Mouse (Mus musculus) intestine, embryonic 16.5 days (tissue): ENCODE results near the gene Actr1b. TPM values are rescaled to one million over a fixed set of nuclear protein-coding genes. Genes with fewer than 3 reads are reported as not detected.

Source experiments
- ATAC-seq: fragments of 200-750 bp; cut with Nextera tagmentation; 2 replicates; pipeline ENCODE4 v1.8.0; 2017; ENCODE audit warnings: moderate TSS enrichment, moderate library complexity
- H3K27ac ChIP-seq: fragments of 300-500 bp; sonication (generic); 2 replicates; pipeline ENCODE4 v1.5.1; 2014; ENCODE audit warnings: mild to moderate bottlenecking, low read length
- H3K27me3 ChIP-seq: fragments of 300-500 bp; sonication (generic); replicated peaks from 2 replicates; pipeline ENCODE4 v1.6.1; 2014; ENCODE audit warnings: low read length, control low read depth, mixed read lengths; ENCODE audit not compliant: control insufficient read depth, insufficient read depth
- H3K36me3 ChIP-seq: fragments of 300-500 bp; sonication (generic); 2 replicates; pipeline ENCODE4 v1.6.1; 2014; ENCODE audit warnings: low read length, control low read depth; ENCODE audit not compliant: control insufficient read depth, insufficient read depth
- H3K4me1 ChIP-seq: fragments of 300-500 bp; sonication (generic); 2 replicates; pipeline ENCODE4 v1.6.1; 2014; ENCODE audit warnings: low read length, control low read depth, mixed read lengths; ENCODE audit not compliant: control insufficient read depth, insufficient read depth
- H3K4me2 ChIP-seq: fragments of 300-500 bp; sonication (generic); 2 replicates; pipeline ENCODE4 v1.6.1; 2014; ENCODE audit warnings: low read depth, low read length, control low read depth
- H3K4me3 ChIP-seq: fragments of 300-500 bp; sonication (generic); 2 replicates; pipeline ENCODE4 v1.5.1; 2014; ENCODE audit warnings: mild to moderate bottlenecking, low read length
- H3K9ac ChIP-seq: fragments of 300-500 bp; sonication (generic); 2 replicates; pipeline ENCODE4 v1.6.1; 2014; ENCODE audit warnings: low read depth, low read length
- H3K9me3 ChIP-seq: fragments of 300-500 bp; sonication (generic); 2 replicates; pipeline ENCODE4 v1.6.1; 2016; ENCODE audit warnings: low read length, control low read depth; ENCODE audit not compliant: control insufficient read depth
- WGBS: fragments of 180-500 bp; shearing (Covaris S2); extraction: QIAGEN DNeasy Blood & Tissue Kit; methylation state at CpG from one replicate; pipeline ENCODE4 v1.1.7; 2014; 5-methylcytosine and 5-hydroxymethylcytosine counted together
- polyA plus RNA-seq: library from polyadenylated mRNA; unstranded; fragments of >200 nt; fragmentation: Nextera tagmentation; extraction: Ambion mirVana; gene quantifications from 2 replicates; pipeline ENCODE4 v1.2.1, GENCODE M21; 2015

The Actr1b gene
- polyA plus RNA-seq, result 94.8 and 98.3 TPM in 2 replicates

GRCm38 (mm10) chr1:36714311-36714710, at the start of gene Actr1b:
Gene Actr1b, minus strand, starts transcription at chr1:36714422.
- WGBS, result 77% methylated on average over 5 of the region's 5 CpGs
- H3K27ac ChIP-seq, result no peak within 1 kb of the TSS
- H3K9me3 ChIP-seq, result no peaks in the 10 kb centered on the region
- H3K9ac ChIP-seq, result no peak within 1 kb of the TSS
- H3K4me1 ChIP-seq, result no peaks in the 10 kb centered on the region
- no peak within 1 kb of the TSS for H3K4me3 ChIP-seq
- no peaks in the 10 kb centered on the region for H3K36me3 ChIP-seq
- H3K4me2 ChIP-seq, result no peak within 1 kb of the TSS
- no peaks in the 10 kb centered on the region for H3K27me3 ChIP-seq
- ATAC-seq, result no peak

- no peak for ATAC-seq
- no peak within 1 kb of the TSS for H3K4me2 ChIP-seq
- H3K9me3 ChIP-seq, result no peaks in the 10 kb centered on the region
- 0 out of 2 replicates have a peak, but pooled peaks cover 1% of the 10 kb centered on the region for H3K4me1 ChIP-seq
- H3K4me3 ChIP-seq, result no peak within 1 kb of the TSS
- WGBS, result 82% methylated on average over 11 of the region's 11 CpGs
- H3K9ac ChIP-seq, result no peak within 1 kb of the TSS
- no peaks in the 10 kb centered on the region for H3K36me3 ChIP-seq
- no peak within 1 kb of the TSS for H3K27ac ChIP-seq
- no peaks in the 10 kb centered on the region for H3K27me3 ChIP-seq
Observed at GRCm38 (mm10) chr1:36761568-36761967, 47.3 kb upstream of the Actr1b start, which contains the start of gene Zap70. Gene Zap70, plus strand, starts transcription at chr1:36761798.

- no peak overlapping the region for H3K4me2 ChIP-seq
- no peak for ATAC-seq
- H3K27me3 ChIP-seq, result no peaks in the 10 kb centered on the region
- H3K9me3 ChIP-seq, result no peaks in the 10 kb centered on the region
- no peaks in the 10 kb centered on the region for H3K4me1 ChIP-seq
- 84% methylated on average over 8 of the region's 8 CpGs for WGBS
- no peak overlapping the region for H3K9ac ChIP-seq
- H3K36me3 ChIP-seq, result no peaks in the 10 kb centered on the region
- no peak overlapping the region for H3K27ac ChIP-seq
- no peak overlapping the region for H3K4me3 ChIP-seq
Observed at GRCm38 (mm10) chr1:36761061-36761460, 46.8 kb upstream of the Actr1b start.

- H3K4me1 ChIP-seq, result no peaks in the 10 kb centered on the region
- H3K27me3 ChIP-seq, result no peaks in the 10 kb centered on the region
- H3K9ac ChIP-seq, result no peak overlapping the region
- WGBS, result 77% methylated on average over 9 of the region's 9 CpGs
- ATAC-seq, result no peak
- H3K4me3 ChIP-seq, result no peak overlapping the region
- no peaks in the 10 kb centered on the region for H3K9me3 ChIP-seq
- H3K36me3 ChIP-seq, result no peaks in the 10 kb centered on the region
- H3K4me2 ChIP-seq, result no peak overlapping the region
- no peak overlapping the region for H3K27ac ChIP-seq
Observed at GRCm38 (mm10) chr1:36760401-36760800, 46.2 kb upstream of the Actr1b start.

DNA sequence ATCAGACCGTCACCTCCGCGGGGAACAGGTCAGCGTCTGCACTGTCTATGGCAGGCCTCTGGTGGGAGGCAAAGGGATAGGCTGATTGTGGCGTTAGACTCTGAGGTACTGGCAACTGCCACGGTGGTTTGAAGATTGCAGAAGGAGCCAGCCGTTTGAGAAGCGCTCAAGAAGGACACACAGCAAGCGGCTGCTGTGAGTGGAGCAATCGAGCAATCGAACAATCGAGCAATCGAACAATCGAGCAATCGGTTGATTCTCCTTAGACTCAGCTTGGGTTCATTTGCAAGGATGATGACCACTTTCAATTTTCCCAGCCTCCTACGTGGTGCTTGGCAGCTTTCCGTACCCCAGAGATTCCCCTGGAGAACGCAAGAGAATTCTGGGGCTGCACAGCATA, 44.9 kb upstream of the Actr1b start:
- Histone ChIP-seq H3K9me3 (no peaks in the 10 kb centered on the region), H3K27me3 (no peaks in the 10 kb centered on the region), H3K4me1 (no peaks in the 10 kb centered on the region), H3K9ac (no peak overlapping the region), H3K4me3 (no peak overlapping the region), H3K36me3 (no peaks in the 10 kb centered on the region), H3K27ac (no peak overlapping the region), H3K4me2 (no peak overlapping the region)
- no peak for ATAC-seq
- WGBS, result 87% methylated on average over 18 of the region's 18 CpGs

DNA sequence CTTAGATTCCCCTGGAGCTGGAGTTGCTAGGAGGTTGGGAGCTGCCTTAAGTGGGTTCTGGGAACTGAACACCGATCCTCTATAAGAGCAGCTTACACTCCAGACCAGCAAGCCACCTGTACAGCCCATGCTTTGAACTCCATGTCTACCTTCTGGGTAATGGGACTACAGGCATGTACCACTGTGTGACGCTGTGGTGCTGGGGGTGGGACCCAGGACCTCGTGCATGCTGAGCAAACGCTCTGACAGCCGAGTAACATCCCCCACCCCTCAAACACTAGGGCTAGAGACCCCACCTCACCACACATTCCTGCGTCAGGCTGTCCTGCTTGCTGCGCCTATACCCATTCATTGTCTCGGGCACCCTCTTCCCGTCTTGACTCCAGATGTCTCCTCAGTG, 44.3 kb upstream of the Actr1b start:
- no peak overlapping the region for H3K9ac ChIP-seq
- no peaks in the 10 kb centered on the region for H3K27me3 ChIP-seq
- H3K4me2 ChIP-seq, result no peak overlapping the region
- H3K9me3 ChIP-seq, result no peaks in the 10 kb centered on the region
- no peak overlapping the region for H3K4me3 ChIP-seq
- no peak for ATAC-seq
- H3K36me3 ChIP-seq, result no peaks in the 10 kb centered on the region
- H3K27ac ChIP-seq, result no peak overlapping the region
- WGBS, result 84% methylated on average over 9 of the region's 9 CpGs
- no peaks in the 10 kb centered on the region for H3K4me1 ChIP-seq

- no peak for ATAC-seq
- no peak overlapping the region for H3K4me2 ChIP-seq
- no peak overlapping the region for H3K4me3 ChIP-seq
- no peaks in the 10 kb centered on the region for H3K36me3 ChIP-seq
- H3K27ac ChIP-seq, result no peak overlapping the region
- no peaks in the 10 kb centered on the region for H3K27me3 ChIP-seq
- H3K4me1 ChIP-seq, result no peaks in the 10 kb centered on the region
- H3K9me3 ChIP-seq, result no peaks in the 10 kb centered on the region
- H3K9ac ChIP-seq, result no peak overlapping the region
- WGBS, result 73% methylated on average over 6 of the region's 6 CpGs
Observed at GRCm38 (mm10) chr1:36753932-36754675, 39.9 kb upstream of the Actr1b start.

DNA sequence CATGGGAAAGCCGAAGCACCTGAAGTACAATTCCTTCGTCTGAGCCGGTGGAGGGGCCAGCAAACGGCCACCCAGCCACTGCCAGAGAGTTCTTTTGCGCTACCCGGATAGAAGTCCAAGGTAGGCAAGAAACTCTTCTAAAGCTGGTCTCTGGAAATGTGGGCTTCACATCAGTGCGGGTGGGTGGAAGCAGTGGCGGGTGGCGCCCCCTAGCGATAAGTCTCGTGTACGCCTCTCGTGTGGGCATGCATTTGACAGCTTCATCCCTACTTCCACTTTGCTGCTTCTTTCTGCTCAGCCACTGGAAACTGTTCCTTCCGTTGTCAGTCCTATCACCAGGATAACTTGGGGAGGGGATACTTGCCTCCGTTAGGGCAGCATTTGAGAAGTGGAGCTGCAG, 32.2 kb upstream of the Actr1b start:
- ATAC-seq, result no peak
- no peaks in the 10 kb centered on the region for H3K9me3 ChIP-seq
- no peak overlapping the region for H3K27ac ChIP-seq
- no peaks in the 10 kb centered on the region for H3K36me3 ChIP-seq
- no peaks in the 10 kb centered on the region for H3K4me1 ChIP-seq
- H3K27me3 ChIP-seq, result no peaks in the 10 kb centered on the region
- WGBS, result 50% methylated on average over 15 of the region's 15 CpGs
- H3K4me3 ChIP-seq, result no peak overlapping the region
- no peak overlapping the region for H3K9ac ChIP-seq
- H3K4me2 ChIP-seq, result no peak overlapping the region

- H3K9ac ChIP-seq, result no peak overlapping the region
- H3K27me3 ChIP-seq, result no peaks in the 10 kb centered on the region
- no peaks in the 10 kb centered on the region for H3K36me3 ChIP-seq
- H3K4me2 ChIP-seq, result no peak overlapping the region
- H3K9me3 ChIP-seq, result no peaks in the 10 kb centered on the region
- ATAC-seq, result no peak
- H3K4me1 ChIP-seq, result no peaks in the 10 kb centered on the region
- no peak overlapping the region for H3K27ac ChIP-seq
- no peak overlapping the region for H3K4me3 ChIP-seq
- whole genome bisulfite sequencing, result 67% methylated on average over 4 of the region's 4 CpGs
Observed at GRCm38 (mm10) chr1:36745661-36746060, 31.4 kb upstream of the Actr1b start.
